Mouse (Mus musculus) thymus, postnatal 0 days (tissue): Measurements from ENCODE around the gene Psmb4. TPM values are rescaled to one million over a fixed set of nuclear protein-coding genes. Genes with fewer than 3 reads are reported as not detected.
"Not testable (repeated sequence)": the region's sequence is repeated elsewhere in the genome, so short reads cannot be mapped to it uniquely, and the experiment has no call there.

Experiments used
- DNase-seq: peaks from one replicate; pipeline ENCODE4 v3.0.0-alpha.2; 2015; ENCODE audit warnings: low spot score
- polyA plus RNA-seq: library from polyadenylated mRNA; unstranded; fragments of >200 nt; fragmentation: Nextera tagmentation; extraction: Ambion mirVana; gene quantifications from 2 replicates; pipeline ENCODE4 v1.2.1, GENCODE M21; 2015

Gene Psmb4
- 466 and 483 TPM in 2 replicates for polyA plus RNA-seq

DNA sequence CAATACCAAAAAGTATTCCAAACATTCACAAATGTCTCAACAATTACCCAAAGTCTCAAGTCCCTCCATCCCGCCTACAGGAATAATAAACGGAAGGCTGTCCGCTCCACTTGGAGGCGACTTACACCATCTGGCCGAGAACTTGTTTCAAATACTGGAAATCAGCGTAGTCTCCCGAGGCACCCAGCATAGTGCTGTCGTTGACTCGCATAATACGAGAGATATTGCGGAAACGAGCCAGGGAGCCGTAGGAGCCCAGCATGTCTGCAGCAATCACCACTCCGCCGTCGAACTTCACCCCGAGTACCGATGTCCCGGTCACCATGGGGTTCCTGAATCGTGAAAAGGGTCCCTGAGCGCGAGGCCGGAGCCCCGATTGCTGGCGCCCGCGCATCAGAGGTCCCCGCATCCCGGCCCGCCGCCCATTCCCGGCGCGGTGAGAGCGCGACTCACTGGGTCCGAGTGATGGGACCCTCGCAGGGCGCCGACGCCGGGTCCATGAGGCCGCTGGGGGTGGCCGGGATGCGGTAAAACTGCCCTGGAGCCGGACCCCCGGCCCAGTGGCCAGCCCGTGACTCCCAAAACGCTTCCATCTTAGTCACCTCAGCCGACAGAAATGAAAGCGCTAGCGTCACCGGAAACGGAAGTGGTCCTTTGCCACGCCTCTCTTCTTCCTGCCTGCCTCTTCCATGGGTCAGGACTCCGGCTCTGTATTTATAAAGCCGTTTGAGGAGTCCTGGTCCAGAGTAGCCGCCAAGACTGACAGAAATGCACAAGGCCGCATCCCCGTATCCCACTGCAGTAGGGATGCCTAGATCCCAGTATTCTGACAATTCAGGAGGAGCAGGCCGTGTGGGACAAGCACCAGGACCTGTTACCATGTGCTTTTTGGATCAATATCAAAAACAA lies at the start of gene Psmb4:
Gene Psmb4, minus strand, starts transcription at position 646 of the 909 bp plus-strand sequence.
- DNase-seq = peak; percentile 88

DNA sequence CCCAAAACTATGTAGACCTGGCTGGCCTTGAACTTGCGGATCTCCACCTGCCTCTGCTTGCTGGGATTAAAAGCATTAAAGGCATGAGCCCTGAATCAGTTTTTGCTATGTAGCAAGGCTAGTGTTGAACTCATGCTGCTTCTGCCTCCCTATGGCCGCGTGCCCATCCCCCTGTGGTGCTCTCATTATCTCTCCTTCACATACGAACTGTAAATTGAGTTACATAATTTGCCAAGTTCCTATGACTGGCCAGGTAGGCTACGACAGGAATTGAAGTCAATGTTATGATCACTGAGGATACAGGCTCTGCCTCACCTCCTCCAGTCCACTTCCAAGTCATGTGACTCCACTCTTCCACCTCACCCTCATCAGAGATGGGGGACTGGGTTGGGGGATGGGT lies 49.4 kb upstream of the Psmb4 start:
- DNase-seq = not testable (repeated sequence)

DNA sequence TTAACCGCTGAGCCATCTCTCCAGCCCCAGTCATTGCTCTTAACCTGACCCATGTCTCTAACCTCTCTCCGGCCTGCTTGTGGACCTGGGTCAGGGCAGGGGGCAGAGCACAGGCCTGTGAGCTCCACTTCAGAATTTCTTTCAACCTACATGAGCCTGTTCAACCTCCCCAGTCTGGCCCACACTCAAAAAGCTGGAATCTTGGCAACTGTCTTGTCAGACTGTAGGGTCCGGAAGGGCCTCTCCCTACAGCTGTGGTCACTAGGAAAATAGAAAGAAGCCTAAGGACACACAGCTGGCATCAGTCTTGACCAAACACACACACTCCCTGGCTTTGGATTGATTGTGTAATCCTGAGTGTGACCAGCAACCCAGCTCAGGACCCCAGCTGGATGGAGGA lies 48.6 kb upstream of the Psmb4 start:
- DNase-seq = not testable (repeated sequence)

DNA sequence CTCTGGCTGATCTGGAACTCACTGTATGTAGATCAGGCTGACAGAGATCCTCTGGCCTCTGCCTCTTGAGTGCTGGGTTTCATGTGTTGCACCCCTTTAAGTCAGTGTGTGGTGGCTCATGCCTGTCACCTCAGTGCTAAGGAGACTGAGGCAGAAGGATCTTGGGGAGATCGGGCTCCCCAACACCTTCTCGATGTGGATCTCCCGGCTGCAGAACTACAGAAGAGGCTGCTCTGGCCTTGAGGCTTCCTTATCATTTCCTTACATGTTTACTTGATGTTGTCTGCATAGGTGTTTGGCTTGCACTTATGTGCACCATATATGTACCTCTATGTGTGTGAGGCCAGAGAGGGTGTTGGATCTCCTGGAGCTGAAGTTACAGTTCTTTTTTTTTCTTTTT lies 47.8 kb upstream of the Psmb4 start:
- DNase-seq = not testable (repeated sequence)

DNA sequence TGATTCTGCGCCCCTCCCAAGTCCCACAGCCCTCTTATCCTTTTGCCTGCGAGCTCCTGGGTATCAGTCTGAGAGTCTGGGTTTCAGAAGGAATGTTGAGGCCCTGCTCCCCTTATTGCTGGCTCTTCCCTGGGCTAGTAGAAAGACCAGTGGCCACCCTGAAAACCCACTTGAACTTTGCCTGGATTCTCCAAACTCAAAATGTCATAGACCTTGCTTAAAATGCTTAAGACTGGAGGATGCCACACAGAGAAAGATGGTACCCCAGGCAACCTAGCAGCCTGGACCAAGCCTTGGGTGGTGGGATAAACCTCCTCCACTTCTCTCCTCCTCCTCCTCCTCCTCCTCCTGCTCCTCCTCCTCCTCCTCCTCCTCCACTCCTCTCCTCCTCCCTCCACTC lies 46.8 kb upstream of the Psmb4 start:
- DNase-seq = not testable (repeated sequence)

DNA sequence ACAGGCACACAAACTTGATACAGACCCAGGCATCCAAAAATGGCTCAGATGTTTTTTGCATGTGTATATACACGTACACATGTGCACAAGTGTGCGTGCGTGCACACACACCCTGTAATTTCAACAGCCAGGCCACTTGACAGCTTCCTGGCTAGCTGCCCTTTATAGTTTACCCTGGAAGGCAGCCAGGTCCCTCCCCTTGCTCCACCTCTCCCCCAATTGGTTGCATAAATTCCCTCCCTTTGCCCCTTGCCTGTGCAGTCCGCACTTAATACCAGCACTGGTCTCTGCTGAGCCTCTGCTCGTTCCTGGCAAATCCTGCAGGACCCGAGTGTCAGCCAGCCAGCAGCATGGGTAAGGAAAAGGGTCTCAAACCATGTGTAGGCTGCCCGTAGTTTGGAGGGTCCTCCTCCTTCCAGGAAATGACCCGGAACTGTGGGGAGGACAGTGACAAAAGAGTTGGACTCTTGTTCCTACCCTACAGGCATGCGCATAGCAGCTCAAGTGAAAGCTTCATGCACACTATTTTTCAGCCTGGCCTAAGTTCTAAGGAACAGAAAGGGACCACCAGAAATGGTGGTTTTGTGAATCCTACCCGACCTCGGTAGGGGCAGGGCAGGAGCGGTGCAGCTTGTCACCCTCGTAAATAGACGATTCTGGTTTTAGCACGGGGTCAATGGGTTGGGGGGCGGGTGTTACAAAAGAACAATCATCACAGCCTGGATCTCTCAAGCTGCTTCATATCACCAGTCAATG lies 46.2 kb upstream of the Psmb4 start, which contains the start of gene Selenbp1:
Gene Selenbp1, plus strand, starts transcription at position 248 of the 756 bp plus-strand sequence.
- no peak for DNase-seq

DNA sequence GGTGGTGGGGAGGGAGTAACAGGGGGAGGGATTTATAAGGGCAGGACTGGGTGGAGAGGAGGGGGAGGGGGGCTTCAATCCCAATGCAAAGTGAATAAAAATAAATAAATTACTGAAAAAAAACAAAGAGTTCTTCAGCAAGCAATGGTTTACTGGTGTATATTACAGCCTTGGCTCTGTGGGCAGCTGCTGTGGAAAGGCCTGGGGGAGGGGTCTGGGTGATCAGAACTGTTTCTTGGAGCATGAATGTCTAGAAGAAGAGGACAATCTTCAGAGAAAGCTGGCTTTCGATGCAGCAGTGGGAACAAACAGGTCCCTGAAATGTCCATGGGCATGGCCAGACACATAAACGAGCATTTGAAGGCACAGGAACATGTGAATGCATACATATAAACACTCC lies 45.5 kb upstream of the Psmb4 start:
- not testable (repeated sequence) for DNase-seq

DNA sequence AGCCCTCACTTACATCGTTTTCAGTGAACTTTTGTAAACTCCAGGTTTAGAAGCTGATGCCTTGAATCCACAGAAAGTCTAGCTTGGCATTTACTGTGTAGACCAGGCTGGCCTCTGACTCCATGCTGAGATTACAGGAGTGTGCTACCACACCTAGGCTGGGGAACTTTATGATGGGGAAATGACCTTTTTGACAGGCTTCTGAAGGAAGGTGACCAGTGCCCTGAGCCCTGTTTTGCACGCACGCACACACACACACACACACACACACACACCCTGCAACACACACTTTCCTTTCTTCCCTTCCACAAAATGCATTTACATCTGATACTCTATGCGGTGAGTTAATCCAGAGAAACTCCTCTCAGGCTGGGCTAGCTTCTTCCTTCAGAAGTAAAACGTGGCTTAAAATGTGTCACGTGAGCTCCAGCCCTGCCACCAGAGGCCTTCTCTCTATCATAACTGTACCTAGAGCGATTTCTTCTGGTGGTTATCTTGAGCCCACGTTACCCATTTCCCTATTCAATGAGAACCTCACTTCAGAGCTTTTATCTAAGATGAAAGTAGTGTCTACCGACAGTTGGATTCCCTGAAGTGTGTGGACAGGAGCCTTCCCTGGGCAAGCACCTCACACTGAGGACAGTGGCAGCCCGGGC lies 44.8 kb upstream of the Psmb4 start:
- not testable (repeated sequence) for DNase-seq

DNA sequence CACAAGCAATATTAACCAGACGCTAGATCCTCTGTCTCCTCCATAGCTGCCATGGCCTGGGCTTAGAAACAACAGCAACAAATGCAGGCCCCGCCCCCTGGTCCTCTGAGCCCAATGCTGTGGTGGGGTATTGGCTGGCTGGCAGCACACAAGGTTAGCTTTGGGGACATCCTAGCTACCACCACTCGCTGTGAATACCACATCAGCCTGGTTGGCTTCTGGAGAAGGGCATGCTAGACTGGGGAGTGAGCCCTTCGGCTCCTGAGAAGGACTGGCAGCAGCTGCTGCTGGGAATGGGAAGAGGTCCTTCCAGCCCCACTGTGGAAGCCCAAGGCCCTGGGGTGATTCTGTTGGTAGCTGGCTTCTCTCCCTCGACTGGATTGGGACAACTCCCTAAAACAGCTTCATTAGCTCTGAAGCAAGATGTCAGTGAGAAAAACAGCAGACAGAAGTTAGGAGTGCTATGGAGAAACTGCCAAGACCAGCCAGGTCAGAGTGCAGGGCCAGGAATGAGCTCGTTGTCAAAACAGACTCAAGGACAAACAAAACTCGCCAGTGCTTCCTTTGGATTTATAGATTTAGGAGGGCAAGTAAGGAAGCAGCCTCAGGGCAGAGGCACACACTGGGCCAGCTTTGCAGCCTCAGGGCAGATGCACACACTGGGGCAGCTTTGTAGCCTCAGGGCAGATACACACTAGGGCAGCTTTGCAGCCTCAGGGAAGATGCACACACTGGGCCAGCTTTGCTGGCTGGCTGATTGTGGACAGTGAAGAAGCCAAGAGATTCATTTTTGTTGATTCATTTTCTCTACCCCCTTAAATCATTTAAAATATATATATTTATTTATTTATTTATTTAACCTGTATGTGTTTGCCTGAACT lies 43.9 kb upstream of the Psmb4 start:
- not testable (repeated sequence) for DNase-seq

DNA sequence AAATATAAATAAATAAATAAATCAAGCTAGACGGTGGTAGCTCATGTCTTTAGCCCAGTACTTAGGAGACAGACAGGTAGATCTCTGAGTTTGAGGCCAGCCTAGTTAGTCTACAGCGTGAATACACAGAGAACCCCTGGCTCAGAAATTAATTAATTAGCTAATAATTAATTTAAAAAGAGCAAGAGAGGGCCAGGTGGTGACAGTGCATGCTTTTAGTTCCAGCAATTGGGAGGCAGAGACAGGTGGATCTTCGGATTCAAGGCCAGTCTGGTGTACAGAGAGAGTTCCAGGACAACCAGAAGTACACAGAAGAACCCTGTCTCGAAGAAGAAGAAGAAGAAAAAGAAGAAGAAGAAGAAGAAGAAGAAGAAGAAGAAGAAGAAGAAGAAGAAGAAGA lies 42.2 kb upstream of the Psmb4 start:
- DNase-seq = not testable (repeated sequence)

DNA sequence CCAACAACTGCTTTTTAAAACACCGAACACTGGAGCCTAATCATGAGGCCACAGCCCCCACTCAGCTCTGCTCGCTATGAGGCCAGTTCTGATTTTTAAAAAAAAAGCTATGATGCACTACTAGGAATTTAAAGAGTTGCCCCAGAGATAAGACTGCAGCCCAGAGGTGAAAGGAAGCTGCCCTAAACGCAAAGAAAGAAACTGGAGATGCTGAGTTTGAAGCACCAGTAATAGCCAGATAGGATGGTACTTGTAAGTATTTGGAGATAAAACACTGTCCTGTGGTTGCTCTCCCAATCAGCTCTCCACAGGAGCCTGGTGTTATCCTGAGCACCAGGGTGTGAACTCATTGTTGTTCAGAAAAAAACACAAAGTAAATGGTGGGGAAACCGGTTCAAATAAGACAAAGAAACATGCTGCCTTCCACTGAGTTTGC lies 39.6 kb upstream of the Psmb4 start:
- DNase-seq = not testable (repeated sequence)

DNA sequence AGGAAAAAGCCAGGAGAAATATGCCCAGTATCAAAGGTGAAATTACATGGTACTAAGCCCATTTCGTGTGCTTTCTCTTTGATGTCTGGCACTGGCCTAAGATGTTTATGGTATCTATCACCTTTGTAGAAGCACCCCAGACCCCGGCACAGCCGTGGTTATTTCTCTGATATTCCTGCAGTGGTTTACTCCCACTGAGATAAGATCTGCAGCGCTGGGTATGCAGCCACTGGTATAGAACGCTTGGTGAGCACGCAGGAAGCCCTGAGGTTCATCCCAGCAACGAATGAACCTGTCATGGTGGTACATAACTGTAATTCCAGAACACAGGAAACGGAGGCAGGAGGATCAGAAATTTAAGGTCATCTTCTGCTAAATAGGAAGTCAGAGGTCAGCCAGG lies 37.9 kb upstream of the Psmb4 start:
- no peak for DNase-seq

DNA sequence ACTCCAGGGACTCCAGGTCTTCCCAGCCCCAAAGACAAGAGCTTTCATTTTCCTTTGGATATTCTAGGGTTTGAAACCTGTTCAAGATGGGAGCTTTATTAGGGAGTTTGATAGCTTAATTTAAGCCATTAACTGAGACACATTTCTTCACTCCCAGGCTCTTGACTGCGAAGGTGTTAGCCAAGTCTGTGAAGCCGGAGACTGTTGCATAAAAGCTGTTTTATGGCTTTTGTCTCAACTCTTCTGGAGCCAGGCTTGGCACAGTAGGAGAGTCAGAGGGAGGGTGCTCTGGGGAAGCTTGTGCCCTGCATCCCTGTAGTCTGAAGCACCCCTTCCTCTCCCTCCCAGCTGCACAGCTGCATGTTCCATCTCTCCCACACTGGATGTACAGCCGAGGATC lies 35.6 kb upstream of the Psmb4 start:
- no peak for DNase-seq

DNA sequence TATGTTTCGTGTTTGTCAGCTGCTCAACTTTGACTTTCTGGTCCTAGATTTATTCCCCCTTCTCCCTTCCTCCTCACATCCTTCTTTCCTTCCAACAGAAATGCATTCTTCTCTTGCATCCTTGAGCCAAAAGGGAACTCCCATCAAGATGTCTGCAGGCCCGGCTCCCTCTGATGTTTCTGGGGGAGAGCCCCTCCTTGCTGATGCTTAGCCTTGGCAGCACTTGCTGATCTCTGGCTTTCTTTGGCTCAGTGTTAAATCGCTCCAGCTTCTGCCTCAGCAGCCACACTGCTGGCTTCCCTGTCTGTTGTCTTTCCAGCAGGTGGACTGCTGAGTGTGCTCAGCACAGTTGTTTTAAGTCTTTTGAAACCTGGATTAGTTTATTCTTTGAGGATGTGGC lies 34.3 kb upstream of the Psmb4 start:
- no peak for DNase-seq

DNA sequence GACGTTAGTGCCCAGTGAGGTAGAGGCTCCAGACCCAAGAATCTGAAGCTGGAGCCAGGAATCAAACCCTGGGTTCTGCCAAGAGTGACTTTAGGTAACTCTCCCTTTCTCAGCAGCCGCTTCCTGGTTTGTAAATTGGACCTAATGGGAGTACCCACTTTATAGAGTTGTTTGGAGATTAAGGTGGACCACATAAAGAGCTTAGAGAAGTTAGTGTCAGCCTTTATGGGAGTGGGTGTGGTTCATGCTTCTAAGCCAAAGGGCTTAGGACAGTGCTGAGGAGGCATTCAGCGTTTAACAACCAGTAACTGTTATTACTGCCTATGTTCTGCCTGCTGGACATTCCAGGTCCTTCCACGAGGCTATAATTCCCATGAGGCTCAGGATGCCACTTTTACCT lies 32.1 kb upstream of the Psmb4 start:
- DNase-seq = no peak

DNA sequence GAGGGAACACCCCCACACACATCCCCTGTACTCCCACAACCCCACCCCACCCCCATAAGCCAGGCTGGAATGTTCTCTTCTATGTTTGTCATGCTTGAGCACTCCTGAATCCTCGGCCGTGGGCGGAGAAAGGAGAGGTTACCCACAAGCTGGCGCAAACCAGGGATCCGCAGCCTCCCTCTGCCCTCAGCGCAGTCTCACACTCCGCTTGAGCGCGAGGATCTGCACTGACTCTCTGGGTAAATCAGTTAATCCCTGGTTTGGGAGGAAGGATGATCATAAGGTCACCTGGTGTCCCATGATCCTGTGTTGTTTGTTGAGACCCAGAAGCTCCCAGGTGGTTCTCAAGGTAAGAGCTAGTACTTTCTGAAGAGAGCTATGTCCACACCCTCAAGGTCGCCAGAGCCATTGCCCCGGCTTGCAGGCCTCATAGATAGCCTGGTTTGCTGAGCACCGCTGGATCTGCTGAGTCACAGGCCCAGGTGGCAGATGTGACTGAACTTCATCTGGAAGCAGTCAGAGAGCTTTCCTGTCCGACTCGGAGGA lies 31.1 kb upstream of the Psmb4 start:
- DNase-seq = peak; percentile 3

DNA sequence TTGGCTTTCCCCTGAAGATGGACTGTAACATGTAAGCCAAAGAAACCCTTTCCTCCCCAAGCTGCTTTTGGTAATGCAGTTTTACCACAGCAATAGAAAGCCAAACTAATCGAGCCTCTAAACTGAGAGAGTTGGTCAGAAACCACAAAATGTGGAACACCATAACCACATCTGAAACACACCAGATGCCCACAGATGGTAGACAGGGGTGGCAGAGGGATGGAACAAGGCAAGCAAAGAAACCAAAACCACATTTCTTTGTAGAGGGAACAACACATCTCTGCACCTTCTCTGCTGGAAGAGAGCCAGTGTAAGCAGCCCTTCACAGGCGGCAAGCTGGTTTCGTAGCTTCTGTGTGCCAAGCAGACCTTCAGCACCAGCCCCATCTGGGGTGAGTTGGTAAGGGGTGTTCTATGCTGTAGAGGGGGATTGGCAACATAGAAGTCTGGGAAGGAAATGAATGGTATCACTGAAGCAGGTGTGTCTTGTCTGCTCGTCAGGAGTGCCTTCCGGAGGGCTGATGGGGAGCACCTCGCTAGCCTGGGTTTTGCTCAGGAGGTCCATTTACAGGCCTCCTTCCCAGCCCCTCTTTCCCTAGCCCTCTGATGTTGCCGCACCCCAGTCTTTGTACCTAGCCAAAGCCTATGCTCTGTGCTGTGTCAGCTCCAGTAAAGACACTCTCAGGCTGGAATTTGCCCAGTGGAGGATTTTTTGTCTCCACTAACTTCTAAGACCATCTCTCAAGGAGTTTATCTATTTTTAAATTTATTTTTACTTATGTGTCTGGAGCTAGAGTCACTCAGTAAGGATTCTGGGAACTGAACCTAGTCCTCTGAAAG lies 29.4 kb upstream of the Psmb4 start:
- DNase-seq = peak; percentile 30

DNA sequence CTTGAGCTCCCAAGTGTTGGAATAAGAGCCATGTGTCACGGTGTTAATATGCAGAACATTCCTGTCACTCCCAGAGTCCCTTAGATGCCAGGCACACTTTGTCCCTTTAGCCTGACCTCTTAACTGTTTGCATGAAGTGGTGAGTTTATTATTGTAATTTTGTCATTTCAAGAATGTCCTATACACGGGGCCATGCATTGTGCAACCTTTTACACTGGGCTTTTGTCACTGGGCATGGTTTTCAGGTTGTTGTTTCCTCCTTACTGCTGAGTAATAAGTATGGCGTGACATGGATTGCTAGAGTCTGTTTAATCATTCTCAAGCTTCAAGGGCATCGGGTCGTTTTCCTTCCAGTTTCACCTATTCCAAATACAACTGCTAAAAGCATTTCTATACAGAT lies 27.0 kb upstream of the Psmb4 start:
- DNase-seq = no peak

DNA sequence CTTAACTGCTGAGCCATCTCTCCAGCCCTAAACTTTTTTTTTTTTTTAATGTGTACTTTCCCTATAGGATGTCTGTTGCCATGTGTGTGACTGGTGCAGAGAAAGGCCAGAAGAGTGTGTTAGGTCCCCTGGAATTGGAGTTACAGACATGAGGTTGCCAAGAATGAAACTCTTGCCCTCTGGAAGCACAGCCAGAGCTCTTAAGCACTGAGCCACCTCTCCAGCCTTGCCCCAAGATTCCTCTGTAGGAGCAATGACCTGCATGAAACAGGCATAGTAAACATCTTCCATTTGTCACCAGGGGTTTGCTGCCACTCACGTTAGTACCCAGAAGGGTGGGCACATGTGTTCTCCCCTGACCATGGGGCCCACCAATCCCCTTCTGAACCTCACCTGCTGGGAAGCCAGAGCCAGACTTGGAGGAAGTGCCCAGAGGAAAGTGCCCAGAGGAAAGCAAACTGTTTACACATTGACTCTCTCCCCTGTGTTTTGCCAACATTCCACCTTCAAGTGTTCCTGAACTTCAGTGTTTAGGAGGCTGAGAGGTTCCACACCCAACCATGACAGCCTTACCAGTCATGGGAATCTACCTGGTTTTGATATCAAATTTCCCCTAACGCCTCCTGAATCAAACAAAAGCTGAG lies 24.4 kb upstream of the Psmb4 start:
- DNase-seq = no peak
